Mouse (Mus musculus) urinary bladder, postnatal 4 days (tissue): ENCODE results near the gene Rassf3.

Source experiments
- DNase-seq, 2 experiments: peaks; one replicate each; pipeline ENCODE4 v3.0.0; 2021 to 2022; ENCODE audit warnings: low spot score in 2 of 2

The Rassf3 gene

GRCm38 (mm10) chr10:121430764-121431540 is 45.2 kb downstream of the Rassf3 start:
- no peak for DNase-seq

DNA sequence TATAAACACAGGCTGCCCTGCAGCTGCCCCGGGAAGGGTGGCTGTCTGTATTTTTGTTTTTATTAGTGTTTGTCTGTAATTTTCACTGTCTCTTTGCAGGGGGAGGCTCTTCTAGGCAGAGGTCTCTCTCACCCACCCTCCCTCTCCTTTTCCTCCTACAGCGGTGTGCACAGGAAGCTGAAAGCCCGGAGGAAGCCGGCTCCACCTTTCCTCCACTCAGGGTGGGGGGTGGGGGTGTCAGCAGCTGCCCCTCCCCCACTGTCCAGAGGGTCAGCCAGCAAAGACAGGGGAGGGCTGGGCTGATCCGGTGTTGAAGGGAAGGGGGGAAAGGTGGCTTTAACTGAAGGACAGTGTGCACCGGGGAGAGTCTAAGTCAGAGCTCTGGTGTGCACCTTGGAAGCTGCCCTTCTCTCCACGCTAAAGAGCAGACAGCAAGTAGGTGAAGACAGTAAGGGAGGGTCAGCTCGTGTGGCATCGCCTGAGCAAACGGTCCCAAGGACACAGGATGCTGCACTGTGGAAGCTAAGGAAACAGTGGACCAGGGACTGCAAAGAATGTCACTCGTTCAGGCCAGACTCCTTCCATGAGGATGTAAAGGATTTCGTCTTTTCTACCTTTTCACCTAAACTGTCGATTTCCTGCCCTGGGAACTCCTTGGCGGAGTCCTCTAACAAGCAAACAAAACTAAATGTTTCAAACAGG is 46.0 kb downstream of the Rassf3 start:
- no peak for DNase-seq

GRCm38 (mm10) chr10:121429581-121429980 is 46.6 kb downstream of the Rassf3 start:
- no peak for DNase-seq

DNA sequence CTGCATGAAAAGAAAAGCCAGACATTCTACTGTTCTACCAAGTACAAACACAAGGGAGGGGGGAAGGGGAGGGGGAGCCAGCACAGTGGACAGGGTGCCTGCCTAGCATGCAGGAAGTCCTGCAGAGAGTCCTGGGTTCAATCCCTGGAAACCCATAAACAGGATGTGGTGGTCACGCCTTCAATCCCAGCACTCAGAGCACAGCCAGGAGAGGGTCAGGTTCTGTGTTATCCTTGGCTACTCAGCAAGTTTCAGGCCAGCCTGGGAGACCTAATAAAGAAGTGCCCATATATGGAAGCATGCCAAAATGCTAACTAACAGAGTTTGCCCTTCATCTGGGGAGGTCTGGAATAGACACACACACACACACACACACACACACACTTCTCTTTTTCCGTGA is 47.1 kb downstream of the Rassf3 start:
- no peak for DNase-seq

GRCm38 (mm10) chr10:121428011-121428711 is 48.0 kb downstream of the Rassf3 start:
- no peak for DNase-seq

- DNase-seq, result no peak
These were observed 49.0 kb downstream of the Rassf3 start for GRCm38 (mm10) chr10:121427136-121427535.

GRCm38 (mm10) chr10:121426458-121427070 is 49.6 kb downstream of the Rassf3 start:
- DNase-seq, result no peak

GRCm38 (mm10) chr10:121425506-121426025 is 50.6 kb downstream of the Rassf3 start:
- DNase-seq, result no peak

DNA sequence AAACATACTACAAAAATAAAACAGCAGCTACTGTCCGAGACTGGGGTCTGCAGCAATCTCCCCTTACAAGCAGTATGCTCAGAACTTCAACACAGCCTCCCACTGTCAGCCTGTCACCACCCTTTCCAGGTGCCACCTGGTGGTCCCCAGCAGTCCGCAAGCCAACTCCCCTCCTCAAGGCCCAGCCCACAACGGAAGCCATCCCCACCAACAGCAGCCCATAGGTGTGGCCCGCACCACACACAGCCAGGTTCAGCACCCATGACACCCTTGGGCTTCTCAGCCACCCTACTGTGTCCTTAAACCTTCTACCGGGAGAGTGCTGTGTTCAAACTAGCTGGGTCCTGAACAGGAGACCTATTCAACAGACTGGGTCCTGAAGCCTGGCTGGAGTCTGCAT is 51.1 kb downstream of the Rassf3 start:
- no peak for DNase-seq

GRCm38 (mm10) chr10:121424455-121424854 is 51.7 kb downstream of the Rassf3 start:
- DNase-seq, result no peak

- no peak for DNase-seq
These were observed 52.4 kb downstream of the Rassf3 start for GRCm38 (mm10) chr10:121423541-121424349.

DNA sequence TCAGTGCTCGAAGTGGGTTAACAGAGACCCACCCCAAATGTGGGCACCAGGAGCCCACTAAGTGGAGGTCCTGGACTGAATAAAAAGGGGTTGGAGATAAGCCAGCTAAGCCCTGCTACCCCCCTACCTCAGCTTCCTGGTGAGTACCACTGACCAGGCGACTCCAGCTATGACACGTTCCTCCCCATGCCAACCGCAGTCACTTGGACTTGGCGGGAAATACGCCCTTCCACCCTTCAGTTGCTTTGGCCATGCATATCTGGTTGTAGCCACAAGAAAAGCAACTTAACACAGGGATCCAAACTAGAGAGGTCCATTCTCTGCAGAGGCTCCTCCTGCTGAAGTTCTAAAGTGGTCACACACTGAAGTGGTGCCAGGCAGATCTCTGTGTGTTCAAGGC is 53.9 kb downstream of the Rassf3 start:
- no peak for DNase-seq

DNA sequence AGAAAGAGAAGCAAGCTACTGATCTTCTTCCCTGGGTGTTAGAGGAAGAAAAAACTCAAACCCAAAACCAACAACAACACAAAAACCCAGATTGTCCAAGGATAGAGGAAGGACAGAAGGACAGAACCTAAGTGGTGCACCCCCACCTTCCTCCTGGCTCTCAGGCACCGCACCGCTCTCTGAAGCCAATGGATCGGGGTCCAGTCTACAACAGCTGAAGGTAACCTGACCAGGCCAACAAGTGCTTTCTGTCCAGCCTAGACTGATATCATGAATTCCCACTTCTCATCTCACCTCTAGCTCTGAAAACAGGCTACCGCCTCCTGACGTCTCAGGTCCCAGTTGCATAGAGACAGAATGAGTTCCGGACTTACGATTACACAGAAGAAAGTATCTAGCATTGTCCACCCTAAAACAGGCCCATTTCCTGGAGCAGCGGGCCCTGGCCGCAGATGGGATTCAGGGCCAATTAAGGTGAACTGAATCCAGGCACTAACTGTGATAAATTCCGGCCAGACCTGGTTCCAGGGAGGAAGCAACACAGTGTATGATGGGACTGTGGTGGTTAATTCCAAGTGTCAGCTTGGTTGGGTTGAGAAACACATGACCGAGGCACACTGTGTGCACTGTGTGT is 54.4 kb downstream of the Rassf3 start:
- DNase-seq, result no peak

DNA sequence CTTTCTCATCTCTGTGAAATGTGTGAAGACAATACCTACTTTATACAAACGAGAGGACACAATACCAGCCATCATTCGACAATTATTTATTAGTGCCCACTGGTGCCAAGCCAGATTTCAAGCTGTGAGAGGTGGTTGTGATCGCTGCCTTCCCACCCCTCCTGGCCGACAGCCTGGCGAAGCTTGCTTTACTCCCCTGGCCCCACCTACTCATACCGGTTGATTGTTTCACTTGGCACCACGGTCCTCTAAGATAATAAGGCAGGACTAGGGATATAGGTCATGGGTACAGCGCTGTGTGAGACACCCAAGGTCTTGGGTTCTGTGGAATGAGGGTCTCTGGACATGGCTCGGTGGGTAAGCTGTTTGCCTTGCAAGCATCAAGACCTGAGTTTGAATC is 55.1 kb downstream of the Rassf3 start:
- no peak for DNase-seq

DNA sequence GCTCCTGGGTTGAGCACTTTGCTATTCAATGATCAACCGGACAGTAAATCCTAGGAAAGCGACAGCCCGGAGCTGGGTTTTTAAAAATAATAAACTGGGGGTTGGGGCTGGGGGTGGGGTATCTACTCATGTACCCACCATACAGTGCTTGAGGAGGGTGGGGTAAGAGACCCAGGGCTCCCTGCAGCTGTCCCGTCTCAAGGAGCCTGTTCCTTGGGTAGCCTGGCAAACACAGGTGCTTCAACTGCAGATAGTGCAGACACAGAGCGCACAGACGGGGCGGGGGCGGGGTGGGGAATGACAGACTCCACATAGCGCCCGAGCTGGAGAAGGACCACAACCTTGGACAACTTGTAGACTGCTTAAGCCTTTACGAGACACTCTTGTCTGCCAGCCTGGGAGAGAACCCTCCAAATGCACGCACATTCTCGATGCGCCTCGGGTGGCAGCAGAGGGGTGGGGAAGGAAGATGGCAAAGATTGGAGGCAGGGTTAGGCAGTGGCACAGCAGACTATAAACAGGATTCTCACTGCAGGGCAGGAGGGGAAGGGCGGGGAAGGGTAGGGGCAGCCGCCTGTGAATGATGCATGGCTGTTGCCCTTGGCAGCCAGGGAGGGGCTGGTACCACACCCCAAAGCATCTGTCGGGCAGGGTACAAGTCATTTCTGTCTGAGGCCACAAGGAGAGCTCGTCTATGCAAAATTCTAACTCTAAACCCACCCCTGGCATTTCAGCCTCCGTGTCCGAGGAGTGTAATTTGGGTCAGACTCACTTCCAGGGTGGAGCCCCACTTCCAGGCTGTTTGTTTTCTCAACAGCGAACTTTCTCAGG is 56.3 kb downstream of the Rassf3 start:
- no peak for DNase-seq

GRCm38 (mm10) chr10:121418835-121419234 is 57.3 kb downstream of the Rassf3 start:
- DNase-seq, result no peak

DNA sequence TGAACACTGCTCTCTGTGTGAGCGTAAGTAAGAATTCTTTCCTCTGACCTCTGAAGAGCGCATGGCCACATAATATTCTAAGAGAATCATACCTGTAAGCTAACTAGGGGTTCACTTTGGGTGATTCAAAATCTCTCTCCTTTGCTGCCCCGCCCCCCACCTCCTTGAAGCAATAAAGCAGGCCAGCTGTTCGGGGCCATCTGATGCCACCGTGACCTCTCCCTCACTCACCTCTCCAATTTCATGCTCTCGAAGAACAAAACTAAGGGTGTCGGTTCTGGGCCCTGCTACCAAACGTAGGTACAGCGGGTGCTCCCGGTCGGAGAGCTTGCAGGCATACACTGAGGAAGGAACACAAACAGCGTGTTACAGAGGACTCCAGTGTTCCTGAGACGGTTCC is 62.0 kb downstream of the Rassf3 start:
- DNase-seq, result no peak

GRCm38 (mm10) chr10:121412824-121413223 is 63.3 kb downstream of the Rassf3 start:
- DNase-seq, result no peak

DNA sequence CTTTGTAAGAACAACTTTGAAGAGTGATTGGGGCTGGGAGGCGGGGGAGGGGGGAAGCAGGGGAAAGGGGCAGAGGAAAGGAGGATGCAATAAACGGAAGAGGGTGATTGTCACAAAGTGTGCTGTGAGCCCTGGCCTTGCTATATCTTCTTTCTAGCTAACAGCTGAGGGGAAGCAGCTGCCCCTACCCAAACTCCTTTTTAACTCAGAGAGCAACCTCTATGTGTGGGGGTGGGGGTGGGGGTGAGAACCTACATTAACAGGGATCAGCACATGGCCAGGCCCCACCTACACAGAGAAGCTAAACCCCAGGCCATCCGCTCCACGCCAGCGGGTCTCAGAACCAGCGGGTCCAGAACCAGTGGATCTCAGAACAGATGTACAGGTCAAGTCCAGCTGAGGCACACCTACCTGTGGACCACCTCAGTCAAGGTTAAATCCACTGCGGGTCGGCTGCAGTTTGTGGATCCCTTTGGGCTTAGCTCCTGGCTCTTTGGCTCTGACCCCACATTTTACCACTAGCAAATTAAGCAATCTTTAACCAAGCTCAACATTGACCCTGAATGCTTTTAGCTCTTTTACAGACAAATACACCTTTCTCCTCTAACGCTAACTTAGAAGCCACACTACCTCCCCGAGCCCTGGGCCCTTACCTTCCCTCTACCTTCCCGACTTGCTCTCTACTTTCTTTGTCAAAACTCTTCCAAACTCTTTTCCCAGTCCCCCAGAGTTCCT is 64.3 kb downstream of the Rassf3 start:
- DNase-seq, result no peak
